Mouse (Mus musculus) small intestine, adult 2 months (tissue): ENCODE results near the gene Ugt1a9.
"Not testable (repeated sequence)": the region's sequence is repeated elsewhere in the genome, so short reads cannot be mapped to it uniquely, and the experiment has no call there.

ENCODE experiments used
- CTCF ChIP-seq: fragments of 200-500 bp; IDR thresholded peaks from 2 replicates; pipeline ENCODE4 v1.5.1; 2012; ENCODE audit warnings: low read depth, mild to moderate bottlenecking, control low read depth, inconsistent platforms, low read length, moderate library complexity, mixed read lengths; ENCODE audit not compliant: insufficient replicate concordance, insufficient read length; ENCODE audit errors: extremely low read depth
- POLR2A ChIP-seq: fragments of 200-500 bp; IDR thresholded peaks from 2 replicates; pipeline ENCODE4 v1.6.1; 2012; ENCODE audit warnings: low read depth, mild to moderate bottlenecking, control low read depth, inconsistent platforms, low read length, moderate library complexity

DNA sequence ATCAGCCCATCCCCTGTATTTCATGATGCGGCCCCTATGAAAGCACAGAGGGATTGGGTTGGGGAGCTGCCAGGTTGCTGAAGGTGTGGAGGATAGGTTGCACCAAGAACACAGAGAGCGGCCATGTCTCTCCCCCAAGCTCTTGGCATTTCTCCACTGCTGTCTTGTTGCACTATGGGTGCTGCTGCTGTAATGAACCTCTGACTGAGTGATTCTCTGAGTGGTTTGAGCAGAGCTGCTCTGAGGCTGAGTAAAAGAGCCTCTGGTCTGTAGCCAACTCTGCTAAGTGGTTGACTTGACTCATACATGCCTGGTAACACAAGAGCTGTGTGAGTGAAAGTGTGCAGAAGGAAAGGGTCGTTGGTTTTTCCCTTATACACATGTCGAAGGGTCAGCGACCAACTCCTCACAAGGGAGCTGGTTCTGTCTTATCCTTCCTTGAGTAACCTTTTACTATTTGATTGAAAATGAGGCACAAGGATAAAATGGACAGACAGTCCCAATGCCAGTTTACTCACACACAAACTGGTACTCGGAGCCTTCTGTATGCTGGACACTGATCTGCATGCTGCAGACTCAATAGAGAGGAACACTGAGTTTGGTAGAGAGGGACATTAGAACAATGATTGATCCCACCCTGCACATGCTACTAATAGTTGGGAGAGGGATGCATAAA is 64.8 kb downstream of the Ugt1a9 start:
- TF ChIP-seq CTCF, POLR2A: not testable (repeated sequence)
